Mouse (Mus musculus) thymus, adult 2 months (tissue): ENCODE measurements around the gene Hk1. TPM values are rescaled to one million over a fixed set of nuclear protein-coding genes. Genes with fewer than 3 reads are reported as not detected.

Experiments
- DNase-seq: peaks from one replicate; pipeline ENCODE4 v3.0.0; 2021
- H3K27ac ChIP-seq: fragments of 200-500 bp; 2 replicates; pipeline ENCODE4 v1.5.1; 2012; ENCODE audit warnings: low read length, control low read depth; ENCODE audit not compliant: control insufficient read depth, insufficient read depth
- H3K27me3 ChIP-seq: fragments of 200-500 bp; 2 replicates; pipeline ENCODE4 v1.6.1; 2012; ENCODE audit warnings: mild to moderate bottlenecking, low read length, moderate library complexity, mixed read lengths; ENCODE audit not compliant: control insufficient read depth, insufficient read depth
- H3K36me3 ChIP-seq: fragments of 200-500 bp; 2 replicates; pipeline ENCODE4 v1.6.1; 2012; ENCODE audit warnings: mild to moderate bottlenecking, low read length, moderate library complexity; ENCODE audit not compliant: control insufficient read depth, insufficient read depth
- H3K4me1 ChIP-seq: fragments of 200-500 bp; replicated peaks from 2 replicates; pipeline ENCODE4 v1.6.1; 2012; ENCODE audit warnings: low read length; ENCODE audit not compliant: control insufficient read depth, insufficient read depth
- H3K4me3 ChIP-seq: fragments of 200-500 bp; 2 replicates; pipeline ENCODE4 v1.5.1; 2012; ENCODE audit warnings: mild to moderate bottlenecking, low read length, control low read depth, moderate library complexity; ENCODE audit not compliant: control insufficient read depth, insufficient read depth
- CTCF ChIP-seq: fragments of 200-500 bp; IDR thresholded peaks from 2 replicates; pipeline ENCODE4 v1.5.1; 2012; ENCODE audit warnings: mild to moderate bottlenecking, control low read depth, low read length, moderate library complexity, borderline replicate concordance; ENCODE audit not compliant: control insufficient read depth, poor library complexity, insufficient read depth; ENCODE audit errors: extremely low read depth
- POLR2A ChIP-seq: fragments of 200-500 bp; IDR thresholded peaks from 2 replicates; pipeline ENCODE4 v1.6.1; 2012; ENCODE audit warnings: mild to moderate bottlenecking, low read length, control low read depth, moderate library complexity; ENCODE audit not compliant: control insufficient read depth, poor library complexity, insufficient read depth; ENCODE audit errors: extremely low read depth
- WGBS: fragments of 180-500 bp; shearing (Covaris S2); methylation state at CpG from one replicate; pipeline ENCODE4 v1.1.7; 2018; 5-methylcytosine and 5-hydroxymethylcytosine counted together
- polyA plus RNA-seq: library from polyadenylated mRNA; depleted of rRNA; stranded (reverse); fragments of >200 nt; gene quantifications from 2 replicates; pipeline ENCODE4 v1.2.3, GENCODE M21; 2012

Gene Hk1
- polyA plus RNA-seq, 1 experiment, result 52.1 TPM

DNA sequence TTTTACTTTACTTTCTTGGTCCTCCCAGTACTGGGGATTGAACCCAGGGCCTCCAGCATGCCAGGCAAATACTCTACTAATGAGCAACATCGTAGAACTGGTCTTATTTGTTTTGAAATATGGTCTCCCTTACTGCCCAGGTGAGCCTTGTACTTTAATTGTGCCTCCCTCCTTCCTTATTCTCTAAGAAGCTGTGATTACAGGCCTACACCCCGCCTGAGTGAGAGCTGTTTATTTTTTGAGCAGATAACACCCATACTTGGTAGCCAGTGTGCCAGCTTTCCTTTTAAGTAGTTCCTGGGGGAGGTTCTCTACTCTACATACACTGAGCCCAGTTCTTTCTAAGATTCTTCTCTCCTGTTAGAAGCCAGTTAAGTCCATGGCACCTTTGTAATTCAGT lies 115.4 kb downstream of the Hk1 start:
- TF ChIP-seq CTCF, result no peak
- no peak for TF ChIP-seq POLR2A

DNA sequence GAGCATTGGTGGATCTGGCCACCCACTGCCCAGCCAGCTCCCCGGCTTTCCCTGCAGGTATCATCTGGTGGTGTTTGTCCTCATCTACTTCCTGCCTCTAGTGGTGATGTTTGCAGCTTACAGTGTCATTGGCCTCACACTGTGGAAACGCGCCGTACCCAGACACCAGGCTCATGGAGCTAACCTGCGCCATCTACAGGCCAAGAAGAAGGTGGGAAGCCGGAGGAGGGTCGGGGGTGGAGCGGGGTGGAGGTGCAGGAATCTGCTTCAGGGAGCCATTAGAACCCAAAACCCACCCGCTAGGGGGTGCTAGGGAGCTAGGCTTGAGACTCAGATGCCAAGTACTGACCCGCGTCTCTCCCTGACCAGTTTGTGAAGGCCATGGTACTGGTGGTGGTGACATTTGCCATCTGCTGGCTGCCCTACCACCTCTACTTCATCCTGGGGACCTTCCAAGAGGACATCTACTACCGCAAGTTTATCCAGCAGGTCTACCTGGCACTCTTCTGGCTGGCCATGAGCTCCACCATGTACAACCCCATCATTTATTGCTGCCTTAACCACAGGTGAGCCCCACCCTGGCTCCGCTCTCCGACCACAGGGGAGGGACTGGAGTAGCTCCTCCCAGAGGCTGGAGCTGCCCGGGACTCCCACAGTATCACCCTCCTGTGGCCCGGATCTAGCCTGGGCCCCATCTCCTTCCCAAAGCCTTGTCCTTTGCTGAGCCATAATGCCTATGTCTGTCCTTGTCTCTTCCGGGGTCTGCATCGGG lies 118.4 kb downstream of the Hk1 start:
- DNase-seq, result peak; percentile 78
- Histone ChIP-seq H3K4me3 (no peak overlapping the region), H3K36me3 (no peaks in the 10 kb centered on the region), H3K4me1 (no peaks in the 10 kb centered on the region), H3K27me3 (no peaks in the 10 kb centered on the region), H3K27ac (no peak overlapping the region)
- 20% methylated on average over 18 of the region's 18 CpGs for WGBS
- TF ChIP-seq CTCF, result peak; percentile 66; the same call in 1 of the 2 replicates
- TF ChIP-seq POLR2A, result no peak

More for the DNA sequence above, 115.4 kb downstream of the Hk1 start:
- Histone ChIP-seq H3K27ac (no peak overlapping the region), H3K27me3 (no peaks in the 10 kb centered on the region), H3K36me3 (peaks cover 5% of the 10 kb centered on the region), H3K4me1 (no peaks in the 10 kb centered on the region), H3K4me3 (no peak overlapping the region)
- no peak for DNase-seq
- WGBS, result 64% methylated on average over 2 of the region's 2 CpGs

DNA sequence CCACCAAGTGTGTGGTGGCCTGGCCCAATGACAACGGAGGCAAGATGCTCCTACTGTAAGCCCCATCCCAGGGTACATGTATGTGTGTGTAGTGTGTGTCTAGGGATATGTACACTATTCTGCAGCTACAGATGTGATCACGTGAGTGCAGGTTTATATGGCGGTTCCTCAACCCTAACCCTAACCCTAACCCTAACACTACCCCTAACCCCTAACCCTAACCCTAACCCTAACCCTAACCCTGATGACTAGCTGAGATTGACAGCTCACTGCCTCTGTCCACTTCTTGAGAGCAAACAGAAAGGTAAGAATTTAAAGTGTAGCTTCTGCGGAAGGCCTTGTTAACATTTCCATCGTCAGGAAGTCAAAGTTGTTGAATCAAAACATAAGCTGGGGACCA lies 121.4 kb downstream of the Hk1 start:
- Histone ChIP-seq H3K4me3 (no peak overlapping the region), H3K27me3 (no peaks in the 10 kb centered on the region), H3K4me1 (no peaks in the 10 kb centered on the region), H3K27ac (no peak overlapping the region), H3K36me3 (no peaks in the 10 kb centered on the region)
- whole genome bisulfite sequencing, result 94% methylated on average over 5 of the region's 5 CpGs
- TF ChIP-seq CTCF (no peak), POLR2A (no peak)
- no peak for DNase-seq

DNA sequence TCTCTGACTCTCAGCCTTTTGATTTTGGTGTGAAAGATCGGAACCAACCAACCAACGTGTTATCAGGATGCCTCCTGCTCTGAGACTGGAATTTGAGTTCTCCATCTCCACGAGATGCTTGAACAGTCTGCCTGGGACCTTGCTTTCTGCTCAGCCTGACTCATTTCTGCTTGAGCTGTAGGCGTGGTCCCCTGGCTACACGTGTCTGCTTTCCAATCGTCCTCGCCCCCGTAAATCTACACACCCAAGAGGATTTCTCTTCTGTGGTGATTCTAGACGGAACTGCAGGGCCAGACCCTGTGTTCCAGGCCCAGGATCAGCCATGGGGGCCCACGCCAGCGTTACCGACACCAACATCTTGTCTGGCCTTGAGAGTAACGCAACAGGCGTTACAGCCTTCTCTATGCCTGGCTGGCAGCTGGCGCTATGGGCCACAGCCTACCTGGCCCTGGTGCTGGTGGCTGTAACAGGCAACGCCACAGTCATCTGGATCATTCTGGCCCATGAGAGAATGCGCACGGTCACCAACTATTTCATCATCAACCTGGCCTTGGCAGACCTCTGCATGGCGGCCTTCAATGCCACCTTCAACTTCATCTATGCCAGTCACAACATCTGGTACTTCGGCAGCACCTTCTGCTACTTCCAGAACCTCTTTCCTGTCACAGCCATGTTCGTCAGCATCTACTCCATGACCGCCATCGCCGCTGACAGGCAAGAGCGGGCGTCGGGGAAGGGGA lies 127.0 kb downstream of the Hk1 start:
- Histone ChIP-seq H3K36me3 (no peaks in the 10 kb centered on the region), H3K4me3 (no peak overlapping the region), H3K27ac (no peak overlapping the region), H3K27me3 (no peaks in the 10 kb centered on the region), H3K4me1 (peaks cover 5% of the 10 kb centered on the region; the same call in 1 of the 2 replicates)
- 90% methylated on average over 27 of the region's 27 CpGs for WGBS
- TF ChIP-seq CTCF, result no peak
- no peak for TF ChIP-seq POLR2A
- no peak for DNase-seq

DNA sequence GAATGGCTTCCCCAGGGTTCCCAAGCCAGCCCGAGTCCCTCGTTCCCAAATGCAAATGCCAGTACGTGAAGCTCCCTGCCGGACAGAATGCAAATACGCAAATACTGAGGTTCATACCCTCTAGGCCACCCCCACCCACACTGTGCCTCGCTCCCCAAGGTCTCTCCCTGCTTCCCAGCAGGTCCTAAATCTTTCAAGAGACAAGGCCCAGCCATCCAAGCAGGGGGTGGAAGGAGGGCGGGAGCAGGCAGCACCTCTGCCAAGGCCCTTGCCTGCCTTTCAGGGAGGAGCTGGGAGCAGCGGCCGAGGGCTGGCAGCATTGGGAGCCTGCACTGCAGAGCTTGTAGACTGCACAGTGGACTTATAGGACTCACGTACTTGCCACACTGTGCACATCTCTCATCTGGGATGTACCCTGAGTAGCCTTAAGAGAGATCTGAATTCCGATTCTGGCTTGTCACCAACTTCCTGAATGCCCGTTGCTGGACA lies 127.7 kb downstream of the Hk1 start, which contains the start of gene Tacr2:
Gene Tacr2 (plus strand): TSS at position 439 of the 489 bp plus-strand sequence.
- DNase-seq, result no peak
- no peaks in the 10 kb centered on the region for H3K27me3 ChIP-seq
- TF ChIP-seq CTCF (no peak), POLR2A (no peak)
- no peak within 1 kb of the TSS for H3K4me3 ChIP-seq
- H3K27ac ChIP-seq, result no peak within 1 kb of the TSS
- H3K36me3 ChIP-seq, result no peaks in the 10 kb centered on the region
- peaks cover 7% of the 10 kb centered on the region; the same call in 1 of the 2 replicates for H3K4me1 ChIP-seq
- WGBS, result 90% methylated on average over 12 of the region's 12 CpGs

DNA sequence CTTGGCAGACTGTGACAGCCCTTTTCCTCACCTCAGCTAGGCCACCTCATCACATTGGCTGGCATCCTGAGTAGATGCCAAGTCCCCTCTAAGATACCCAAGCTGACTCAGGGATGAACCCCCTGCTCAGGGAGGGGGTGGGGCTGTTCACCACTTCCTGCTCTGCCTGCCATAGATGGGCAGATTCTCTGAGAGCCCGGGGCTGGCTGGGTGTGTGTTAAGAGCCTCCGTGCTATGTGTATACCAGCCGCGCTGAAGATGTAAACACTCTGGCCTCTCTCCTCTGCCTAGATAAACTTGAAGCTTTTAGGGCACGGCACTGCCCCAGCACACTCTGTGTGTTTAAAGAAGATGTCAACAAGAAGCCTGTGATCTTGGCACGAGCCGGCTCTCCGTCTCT lies 131.9 kb downstream of the Hk1 start:
- no peak for TF ChIP-seq POLR2A
- no peak for TF ChIP-seq CTCF
- no peak overlapping the region for H3K27ac ChIP-seq
- no peak overlapping the region for H3K4me3 ChIP-seq
- H3K4me1 ChIP-seq, result peaks cover 7% of the 10 kb centered on the region; the same call in 1 of the 2 replicates
- DNase-seq, result peak; percentile 67
- H3K27me3 ChIP-seq, result no peaks in the 10 kb centered on the region
- 24% methylated on average over 8 of the region's 8 CpGs for WGBS
- no peaks in the 10 kb centered on the region for H3K36me3 ChIP-seq
